Mouse (Mus musculus): ENCODE measurements at regions not wholly inside any gene's neighbourhood (a gene's known extent, or its start where the extent isn't known, plus 50 kb on each side); places are given as distances from the start of the nearest gene placed in this dataset.

- no peak for DNase-seq
Observed at GRCm38 (mm10) chr17:77200256-77200655, 999.8 kb upstream of the Crim1 start.

GRCm38 (mm10) chr17:77200671-77201070 is 999.4 kb upstream of the Crim1 start:
- no peak for DNase-seq

GRCm38 (mm10) chr17:77210947-77211346 is 989.1 kb upstream of the Crim1 start:
- DNase-seq, result no peak

- peak; percentile 20 to 45 for DNase-seq
Observed at GRCm38 (mm10) chr17:77245031-77245430, 955.0 kb upstream of the Crim1 start.

All from cerebellum, postnatal 25 days (tissue).